Mouse (Mus musculus): ENCODE results near the gene Rnf187.
"Not testable (repeated sequence)": the region's sequence is repeated elsewhere in the genome, so short reads cannot be mapped to it uniquely, and the experiment has no call there.

The Rnf187 gene

DNA sequence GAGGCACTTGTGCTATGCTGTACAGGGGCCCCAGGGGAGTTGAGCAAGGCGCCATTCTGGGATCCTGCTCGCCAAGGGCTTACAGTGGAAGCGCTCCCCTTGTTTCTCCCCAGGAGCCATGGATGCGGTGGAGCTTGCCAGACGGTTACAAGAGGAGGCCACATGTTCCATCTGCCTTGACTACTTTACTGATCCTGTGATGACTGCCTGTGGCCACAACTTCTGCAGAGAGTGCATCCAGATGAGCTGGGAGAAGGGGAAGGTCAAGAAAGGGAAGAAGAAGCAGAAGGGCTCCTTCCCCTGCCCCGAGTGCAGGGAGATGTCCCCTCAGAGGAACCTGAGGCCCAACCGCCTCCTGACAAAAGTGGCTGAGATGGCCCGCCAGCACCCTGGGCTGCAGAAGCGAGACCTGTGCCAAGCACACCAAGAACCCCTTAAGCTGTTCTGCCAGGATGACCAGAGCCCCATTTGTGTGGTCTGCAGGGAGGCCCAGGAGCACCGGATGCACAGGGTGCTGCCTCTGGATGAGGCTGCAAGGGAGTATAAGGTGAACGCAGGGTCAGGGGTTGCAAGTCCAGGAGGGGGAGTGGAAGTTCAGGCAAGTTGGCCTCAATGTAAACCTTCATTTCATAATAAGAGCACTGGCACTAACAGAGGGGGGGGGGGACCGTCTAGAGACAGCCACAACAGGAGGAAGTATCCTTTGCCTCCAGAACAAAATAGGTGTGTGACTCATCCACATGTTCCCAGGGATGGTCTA lies 26.5 kb upstream of the Rnf187 start:
- DNase-seq = no peak

- DNase-seq = no peak
Measured at GRCm38 (mm10) chr11:58964216-58964615, 25.5 kb upstream of the Rnf187 start.

- DNase-seq = peak; percentile 50
Measured at GRCm38 (mm10) chr11:58963543-58963942, 24.8 kb upstream of the Rnf187 start.

DNA sequence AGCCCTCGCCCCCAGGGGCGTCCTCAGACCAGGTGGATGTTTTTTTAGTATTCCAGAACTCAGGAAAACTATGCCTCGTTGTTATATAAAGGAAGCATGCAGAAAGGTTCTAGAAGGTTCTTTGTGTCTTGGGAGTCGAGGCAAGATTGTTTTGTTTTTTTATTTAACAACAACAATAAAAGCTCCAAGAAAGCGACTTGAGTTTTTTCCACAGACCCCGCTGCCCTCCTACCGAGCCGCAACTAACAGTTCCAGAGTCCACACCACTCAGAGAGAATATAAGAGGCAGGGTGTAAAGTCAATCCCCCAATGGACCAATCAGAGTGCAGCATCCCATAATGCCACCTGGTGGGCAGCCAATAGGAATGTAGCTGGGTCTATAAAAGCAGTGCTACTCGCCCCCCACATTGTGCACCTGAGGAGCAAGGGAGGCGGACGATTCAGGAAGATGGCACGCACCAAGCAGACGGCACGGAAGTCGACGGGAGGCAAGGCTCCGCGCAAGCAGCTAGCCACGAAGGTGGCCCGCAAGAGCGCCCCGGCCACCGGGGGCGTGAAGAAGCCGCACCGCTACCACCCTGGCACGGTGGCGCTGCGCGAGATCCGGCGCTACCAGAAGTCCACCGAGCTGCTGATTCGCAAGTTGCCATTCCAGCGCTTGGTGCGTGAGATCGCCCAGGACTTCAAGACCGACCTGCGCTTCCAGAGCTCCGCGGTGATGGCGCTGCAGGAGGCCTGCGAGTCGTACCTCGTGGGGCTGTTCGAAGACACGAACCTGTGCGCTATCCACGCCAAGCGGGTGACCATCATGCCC lies 22.9 kb upstream of the Rnf187 start:
- DNase-seq = no peak

- peak; percentile 90 for DNase-seq
Measured at GRCm38 (mm10) chr11:58959921-58960465, 21.3 kb upstream of the Rnf187 start.

DNA sequence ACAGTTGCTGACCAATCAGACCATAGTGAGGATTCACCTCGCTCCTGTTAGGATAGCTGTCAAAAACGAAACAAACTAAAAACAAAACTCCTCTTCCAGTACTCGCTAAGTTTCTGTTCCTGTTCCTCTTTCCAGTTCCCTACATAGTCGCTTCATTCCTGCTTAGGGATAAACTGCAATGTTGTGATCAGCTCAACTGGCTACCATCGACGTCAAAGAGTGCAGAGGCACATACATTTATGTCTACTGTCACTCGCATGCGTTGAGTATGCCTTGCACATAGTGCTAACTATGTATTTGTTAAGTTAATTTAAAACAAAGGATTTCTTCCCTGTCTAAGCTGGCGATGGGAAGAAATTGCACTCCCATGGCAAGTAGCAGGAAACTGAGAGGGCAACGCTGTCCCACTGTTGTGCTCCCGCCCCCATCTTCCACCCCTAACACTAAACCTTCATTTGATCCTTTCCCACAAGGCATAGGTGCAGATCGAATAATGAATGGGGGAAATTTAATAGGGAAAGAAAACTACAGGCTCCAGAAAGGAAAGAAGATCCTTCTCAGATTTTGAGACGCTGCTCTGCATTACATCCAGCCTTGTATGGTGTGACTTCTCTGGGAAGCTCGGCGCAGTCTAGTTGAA lies 20.6 kb upstream of the Rnf187 start:
- no peak for DNase-seq

DNA sequence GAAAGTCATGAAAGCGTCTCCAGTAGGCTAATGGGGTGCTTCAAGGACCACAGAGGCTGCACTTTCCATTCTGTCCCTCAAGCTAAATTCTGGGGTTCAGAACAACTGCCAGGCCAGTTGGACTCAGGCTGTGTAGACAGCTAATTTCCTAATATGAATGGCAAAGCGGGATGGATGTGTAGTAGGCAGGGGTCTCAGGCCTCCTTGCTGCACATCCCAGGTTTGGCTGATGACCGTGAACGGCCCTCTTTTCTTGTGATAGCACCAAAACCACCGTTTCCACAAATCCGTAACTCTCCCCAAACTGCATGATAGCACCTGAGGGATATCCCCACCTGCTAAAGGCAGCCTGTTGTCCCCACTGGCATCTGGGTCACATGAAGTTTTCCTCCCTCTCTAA lies 19.8 kb upstream of the Rnf187 start:
- no peak for DNase-seq

DNA sequence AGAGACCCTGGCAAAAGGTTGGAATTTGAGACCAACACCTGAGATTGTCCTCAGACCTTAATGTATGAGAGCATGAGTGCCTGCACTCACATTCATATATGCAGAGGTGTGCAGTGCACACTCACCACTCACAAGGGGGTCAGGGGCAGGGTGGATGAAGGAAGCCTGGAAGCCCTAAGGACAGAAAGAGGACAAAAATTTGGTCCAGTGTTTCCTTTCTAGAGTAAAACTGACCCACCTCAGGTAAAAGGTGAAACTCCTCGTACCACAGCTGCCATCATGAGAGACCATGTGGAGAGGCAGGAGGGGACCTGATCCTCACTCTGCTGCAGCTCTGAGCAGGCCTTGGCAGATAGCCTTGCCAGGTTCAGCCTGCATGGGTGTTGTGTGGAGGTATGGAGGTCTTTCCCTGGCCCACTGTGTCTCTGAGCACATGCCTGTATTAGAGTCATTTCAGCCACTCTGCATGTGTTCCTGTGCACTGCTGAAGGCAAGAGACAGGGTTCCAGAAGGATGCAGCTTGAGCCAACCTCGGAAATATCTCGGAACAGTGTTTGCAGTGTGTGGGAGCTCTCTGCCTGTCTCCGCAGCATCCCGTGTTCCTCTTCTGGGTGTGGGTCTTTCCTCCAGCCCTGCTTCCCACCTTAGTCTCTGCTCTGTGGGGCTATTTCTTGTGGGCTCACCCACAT lies 18.7 kb upstream of the Rnf187 start:
- DNase-seq = no peak

GRCm38 (mm10) chr11:58955868-58956257 lies 17.1 kb upstream of the Rnf187 start:
- no peak for DNase-seq

GRCm38 (mm10) chr11:58955143-58955867 lies 16.6 kb upstream of the Rnf187 start:
- peak; percentile 62 for DNase-seq

DNA sequence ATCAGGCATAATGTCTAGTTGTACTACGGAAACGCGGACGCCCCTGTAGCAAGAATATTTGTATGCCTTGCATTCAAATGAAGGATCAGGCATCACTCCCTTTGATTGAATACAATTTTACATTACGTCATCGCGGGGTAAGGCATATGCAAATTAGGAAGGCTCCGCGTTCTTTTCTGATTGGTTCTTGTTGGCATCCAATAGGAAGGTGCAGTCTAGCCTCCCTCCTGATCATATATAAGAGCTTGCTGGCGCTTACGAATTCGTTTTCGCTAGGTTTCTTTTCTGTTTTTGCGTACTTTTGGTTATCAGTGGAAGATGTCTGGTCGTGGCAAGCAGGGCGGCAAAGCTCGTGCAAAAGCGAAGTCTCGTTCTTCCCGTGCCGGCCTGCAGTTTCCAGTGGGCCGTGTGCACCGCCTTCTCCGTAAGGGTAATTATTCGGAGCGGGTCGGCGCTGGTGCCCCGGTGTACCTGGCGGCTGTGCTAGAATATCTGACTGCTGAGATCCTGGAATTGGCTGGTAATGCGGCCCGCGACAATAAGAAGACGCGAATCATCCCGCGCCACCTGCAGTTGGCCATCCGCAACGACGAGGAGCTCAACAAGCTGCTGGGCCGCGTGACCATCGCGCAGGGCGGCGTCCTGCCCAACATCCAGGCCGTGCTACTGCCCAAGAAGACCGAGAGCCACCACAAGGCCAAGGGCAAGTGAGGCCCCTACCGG lies 15.9 kb upstream of the Rnf187 start, which contains the start of the genes Hist3h2a and Trim17:
Gene Hist3h2a (plus strand): TSS at position 266 of the 723 bp plus-strand sequence.
Gene Trim17 (plus strand): TSS at position 266 of the 723 bp plus-strand sequence.
- peak; percentile 97 for DNase-seq

GRCm38 (mm10) chr11:58954170-58954419 lies 15.4 kb upstream of the Rnf187 start:
- not testable (repeated sequence) for DNase-seq

GRCm38 (mm10) chr11:58953351-58954169 lies 14.8 kb upstream of the Rnf187 start:
- peak; percentile 73 for DNase-seq

GRCm38 (mm10) chr11:58951210-58951609 lies 12.5 kb upstream of the Rnf187 start:
- no peak for DNase-seq

- DNase-seq = peak; percentile 82
Measured at GRCm38 (mm10) chr11:58949480-58950431, 11.0 kb upstream of the Rnf187 start.

DNA sequence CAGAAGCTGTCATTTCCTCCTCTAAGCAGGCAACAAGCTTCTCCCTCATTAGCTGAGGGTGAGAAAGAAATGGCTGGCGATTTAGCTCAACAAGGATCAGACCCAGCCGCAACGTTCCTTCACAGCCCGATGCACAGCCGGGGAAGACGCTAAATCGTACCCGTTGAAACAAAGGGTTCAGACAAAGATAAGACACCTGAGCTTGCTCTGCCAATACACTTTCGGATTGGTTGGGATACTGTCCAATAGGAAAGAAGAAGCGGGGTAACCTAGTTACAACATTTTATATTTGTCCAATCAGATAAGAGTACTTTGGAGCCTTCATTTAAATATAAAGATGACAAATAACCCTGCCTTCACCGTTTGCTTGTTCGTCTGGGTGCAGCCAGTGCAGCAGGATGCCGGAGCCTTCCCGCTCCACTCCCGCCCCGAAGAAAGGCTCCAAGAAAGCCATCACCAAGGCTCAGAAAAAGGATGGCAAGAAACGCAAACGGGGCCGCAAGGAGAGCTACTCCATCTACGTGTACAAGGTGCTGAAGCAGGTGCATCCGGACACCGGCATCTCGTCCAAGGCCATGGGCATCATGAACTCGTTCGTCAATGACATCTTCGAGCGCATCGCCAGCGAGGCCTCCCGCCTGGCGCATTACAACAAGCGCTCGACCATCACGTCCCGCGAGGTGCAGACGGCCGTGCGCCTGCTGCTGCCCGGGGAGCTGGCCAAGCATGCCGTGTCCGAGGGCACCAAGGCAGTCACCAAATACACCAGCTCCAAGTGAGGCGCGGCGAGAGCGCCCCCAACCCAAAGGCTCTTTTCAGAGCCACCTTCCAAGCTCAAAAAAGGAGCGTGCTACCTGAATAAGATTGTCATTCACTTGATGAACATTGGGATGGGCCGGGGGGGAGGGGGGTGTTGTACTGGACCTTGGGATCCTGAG lies 10.1 kb upstream of the Rnf187 start, which contains the start of gene Hist3h2ba:
Gene Hist3h2ba (plus strand): TSS at position 379 of the 938 bp plus-strand sequence.
- DNase-seq = peak; percentile 88

GRCm38 (mm10) chr11:58947798-58948528 lies 9.2 kb upstream of the Rnf187 start:
- peak; percentile 64 for DNase-seq

Measured in embryo, embryonic 11 days (tissue).